Mouse (Mus musculus) kidney, embryonic 16.5 days (tissue): ENCODE data around the gene Ldhal6b. TPM values are rescaled to one million over a fixed set of nuclear protein-coding genes. Genes with fewer than 3 reads are reported as not detected.
"Not testable (repeated sequence)": the region's sequence is repeated elsewhere in the genome, so short reads cannot be mapped to it uniquely, and the experiment has no call there.

Source experiments
- ATAC-seq: fragments of 200-750 bp; cut with Nextera tagmentation; 2 replicates; pipeline ENCODE4 v1.8.0; 2017; ENCODE audit warnings: moderate TSS enrichment; ENCODE audit not compliant: low FRiP score, low TSS enrichment
- H3K27ac ChIP-seq: fragments of 300-500 bp; sonication (generic); 2 replicates; pipeline ENCODE4 v1.5.1; 2014; ENCODE audit warnings: low read length
- H3K27me3 ChIP-seq: fragments of 300-500 bp; sonication (generic); 2 replicates; pipeline ENCODE4 v1.6.1; 2014; ENCODE audit warnings: low read length, control low read depth, mixed read lengths; ENCODE audit not compliant: insufficient read depth
- H3K36me3 ChIP-seq: fragments of 300-500 bp; sonication (generic); 2 replicates; pipeline ENCODE4 v1.6.1; 2014; ENCODE audit warnings: low read length, control low read depth, mixed read lengths; ENCODE audit not compliant: insufficient read depth
- H3K4me1 ChIP-seq: fragments of 300-500 bp; sonication (generic); 2 replicates; pipeline ENCODE4 v1.6.1; 2014; ENCODE audit warnings: low read length, control low read depth, mixed read lengths; ENCODE audit not compliant: insufficient read depth
- H3K4me2 ChIP-seq: fragments of 300-500 bp; sonication (generic); replicated peaks from 2 replicates; pipeline ENCODE4 v1.6.1; 2014; ENCODE audit warnings: low read depth, low read length
- H3K4me3 ChIP-seq: fragments of 300-500 bp; sonication (generic); 2 replicates; pipeline ENCODE4 v1.5.1; 2014; ENCODE audit warnings: mild to moderate bottlenecking, low read length
- H3K9ac ChIP-seq: fragments of 300-500 bp; sonication (generic); replicated peaks from 2 replicates; pipeline ENCODE4 v1.6.1; 2014; ENCODE audit warnings: low read length
- H3K9me3 ChIP-seq: fragments of 300-500 bp; sonication (generic); 2 replicates; pipeline ENCODE4 v1.6.1; 2016; ENCODE audit warnings: low read length, control low read depth
- WGBS: fragments of 180-500 bp; shearing (Covaris S2); extraction: QIAGEN DNeasy Blood & Tissue Kit; methylation state at CpG from one replicate; pipeline ENCODE4 v1.1.7; 2014; 5-methylcytosine and 5-hydroxymethylcytosine counted together
- polyA plus RNA-seq: library from polyadenylated mRNA; unstranded; fragments of >200 nt; fragmentation: Nextera tagmentation; extraction: Ambion mirVana; gene quantifications from 2 replicates; pipeline ENCODE4 v1.2.1, GENCODE M21; 2015

Gene Ldhal6b
- not detected in 2 replicates for polyA plus RNA-seq

GRCm38 (mm10) chr17:5418545-5418944 lies at the start of gene Ldhal6b:
Ldhal6b (minus strand) TSS chr17:5418767.
- Histone ChIP-seq H3K4me2 (no peak within 1 kb of the TSS), H3K4me1 (no peaks in the 10 kb centered on the region), H3K4me3 (no peak within 1 kb of the TSS), H3K27ac (no peak within 1 kb of the TSS), H3K36me3 (peaks cover 15% of the 10 kb centered on the region), H3K9ac (no peak within 1 kb of the TSS), H3K27me3 (no peaks in the 10 kb centered on the region), H3K9me3 (no peaks in the 10 kb centered on the region)
- ATAC-seq: no peak
- WGBS: 98% methylated on average over 11 of the region's 11 CpGs

GRCm38 (mm10) chr17:5467177-5467576 lies 48.6 kb upstream of the Ldhal6b start:
- Histone ChIP-seq H3K4me3 (no peak overlapping the region), H3K9me3 (no peaks in the 10 kb centered on the region), H3K9ac (no peak overlapping the region), H3K36me3 (no peaks in the 10 kb centered on the region), H3K4me1 (peaks cover 6% of the 10 kb centered on the region; the same call in 1 of the 2 replicates), H3K27me3 (no peaks in the 10 kb centered on the region), H3K27ac (no peak overlapping the region), H3K4me2 (no peak overlapping the region)
- WGBS: 31% methylated on average over 4 of the region's 4 CpGs
- peak; percentile 82 for ATAC-seq

- WGBS: 45% methylated on average over 8 of the region's 8 CpGs
- Histone ChIP-seq H3K4me2 (no peak overlapping the region), H3K27me3 (no peaks in the 10 kb centered on the region), H3K4me1 (peaks cover 6% of the 10 kb centered on the region; the same call in 1 of the 2 replicates), H3K4me3 (no peak overlapping the region), H3K36me3 (no peaks in the 10 kb centered on the region), H3K9me3 (no peaks in the 10 kb centered on the region), H3K27ac (no peak overlapping the region), H3K9ac (no peak overlapping the region)
- peak; percentile 57; the same call in 1 of the 2 replicates for ATAC-seq
These were observed 48.2 kb upstream of the Ldhal6b start for GRCm38 (mm10) chr17:5466736-5467135.

GRCm38 (mm10) chr17:5463912-5464311 lies 45.3 kb upstream of the Ldhal6b start:
- peaks cover 6% of the 10 kb centered on the region; the same call in 1 of the 2 replicates for H3K4me1 ChIP-seq
- H3K27me3 ChIP-seq: no peaks in the 10 kb centered on the region
- H3K4me3 ChIP-seq: no peak overlapping the region
- H3K9ac ChIP-seq: no peak overlapping the region
- H3K36me3 ChIP-seq: no peaks in the 10 kb centered on the region
- no peak overlapping the region for H3K27ac ChIP-seq
- ATAC-seq: no peak; the same call in 1 of the 2 replicates
- H3K4me2 ChIP-seq: no peak overlapping the region
- 74% methylated on average over 2 of the region's 2 CpGs for WGBS
- H3K9me3 ChIP-seq: no peaks in the 10 kb centered on the region

GRCm38 (mm10) chr17:5453657-5454056 lies 35.1 kb upstream of the Ldhal6b start:
- Histone ChIP-seq H3K9ac (no peak overlapping the region), H3K4me1 (no peaks in the 10 kb centered on the region), H3K4me3 (no peak overlapping the region), H3K27me3 (0 out of 2 replicates have a peak, but pooled peaks cover 2% of the 10 kb centered on the region), H3K9me3 (no peaks in the 10 kb centered on the region), H3K4me2 (no peak overlapping the region), H3K36me3 (no peaks in the 10 kb centered on the region), H3K27ac (no peak overlapping the region)
- WGBS: 80% methylated on average over 4 of the region's 4 CpGs
- ATAC-seq: no peak

GRCm38 (mm10) chr17:5443751-5444150 lies 25.2 kb upstream of the Ldhal6b start:
- no peak overlapping the region for H3K27ac ChIP-seq
- no peak for ATAC-seq
- 46% methylated on average over 5 of the region's 5 CpGs for WGBS

GRCm38 (mm10) chr17:5443260-5443659 lies 24.7 kb upstream of the Ldhal6b start:
- 60% methylated on average over 3 of the region's 3 CpGs for WGBS
- H3K4me1 ChIP-seq: peaks cover 14% of the 10 kb centered on the region
- no peaks in the 10 kb centered on the region for H3K36me3 ChIP-seq
- H3K9ac ChIP-seq: no peak overlapping the region
- ATAC-seq: no peak
- no peaks in the 10 kb centered on the region for H3K9me3 ChIP-seq
- H3K27me3 ChIP-seq: no peaks in the 10 kb centered on the region
- H3K27ac ChIP-seq: no peak overlapping the region
- H3K4me2 ChIP-seq: no peak overlapping the region
- H3K4me3 ChIP-seq: no peak overlapping the region

More at GRCm38 (mm10) chr17:5443751-5444150, 25.2 kb upstream of the Ldhal6b start:
- Histone ChIP-seq H3K27me3 (no peaks in the 10 kb centered on the region), H3K9ac (no peak overlapping the region), H3K4me1 (peaks cover 12% of the 10 kb centered on the region), H3K36me3 (no peaks in the 10 kb centered on the region), H3K4me2 (no peak overlapping the region), H3K4me3 (no peak overlapping the region), H3K9me3 (no peaks in the 10 kb centered on the region)

GRCm38 (mm10) chr17:5442403-5442802 lies 23.8 kb upstream of the Ldhal6b start:
- WGBS: 83% methylated on average over 5 of the region's 5 CpGs
- H3K9ac ChIP-seq, H3K36me3 ChIP-seq: not testable (repeated sequence)

GRCm38 (mm10) chr17:5440159-5440971 lies 21.8 kb upstream of the Ldhal6b start, which contains the start of gene Tmem242:
Tmem242 (minus strand) TSS chr17:5440259.
- Histone ChIP-seq H3K4me1 (peaks cover 14% of the 10 kb centered on the region), H3K9me3 (no peaks in the 10 kb centered on the region), H3K27me3 (no peaks in the 10 kb centered on the region), H3K4me2 (peak within 1 kb of the TSS; percentile 88), H3K36me3 (0 out of 2 replicates have a peak, but pooled peaks cover 5% of the 10 kb centered on the region), H3K4me3 (peak within 1 kb of the TSS; percentile 67), H3K27ac (peak within 1 kb of the TSS; percentile 91), H3K9ac (peak within 1 kb of the TSS; percentile 80)
- ATAC-seq: peak; percentile 91
- WGBS: under 1% methylated on average over 27 of the region's 27 CpGs

More at GRCm38 (mm10) chr17:5442403-5442802, 23.8 kb upstream of the Ldhal6b start:
- H3K27me3 ChIP-seq, H3K4me2 ChIP-seq, ATAC-seq, H3K9me3 ChIP-seq, H3K4me3 ChIP-seq, H3K27ac ChIP-seq: not testable (repeated sequence)
- peaks cover 14% of the 10 kb centered on the region for H3K4me1 ChIP-seq

- no peaks in the 10 kb centered on the region for H3K27me3 ChIP-seq
- H3K27ac ChIP-seq: peak overlapping the region; percentile 91
- 0% methylated on average over 8 of the region's 8 CpGs for WGBS
- H3K9ac ChIP-seq: peak overlapping the region; percentile 80
- ATAC-seq: peak; percentile 28; the same call in 1 of the 2 replicates
- H3K9me3 ChIP-seq: no peaks in the 10 kb centered on the region
- peaks cover 14% of the 10 kb centered on the region for H3K4me1 ChIP-seq
- 0 out of 2 replicates have a peak, but pooled peaks cover 8% of the 10 kb centered on the region for H3K36me3 ChIP-seq
- H3K4me2 ChIP-seq: peak overlapping the region; percentile 88
- H3K4me3 ChIP-seq: peak overlapping the region; percentile 67
These were observed 21.2 kb upstream of the Ldhal6b start for GRCm38 (mm10) chr17:5439831-5440158.
